Mouse (Mus musculus): ENCODE results near the gene Foxm1.
"Not testable (repeated sequence)": the region's sequence is repeated elsewhere in the genome, so short reads cannot be mapped to it uniquely, and the experiment has no call there.

GRCm38 (mm10) chr6:128380594-128381167 lies 17.9 kb downstream of the Foxm1 start:
- TF ChIP-seq CTCF, POLR2A (IDR thresholded peaks at IDR 0.05; ENCODE audit: extremely low read depth, insufficient read depth, low read length): not testable (repeated sequence)

Data from cortical plate, adult 2 months (tissue).